Mouse (Mus musculus): ENCODE results near the gene Rph3a. TPM values are rescaled to one million over a fixed set of nuclear protein-coding genes. Genes with fewer than 3 reads are reported as not detected.
"Not testable (repeated sequence)": the region's sequence is repeated elsewhere in the genome, so short reads cannot be mapped to it uniquely, and the experiment has no call there.

Rph3a gene
- polyA plus RNA-seq, 1 experiment = not detected

GRCm38 (mm10) chr5:120937841-120938240 is 72.1 kb downstream of the Rph3a start:
- Histone ChIP-seq H3K4me1 (ENCODE audit: control insufficient read depth) (no peaks in the 10 kb centered on the region), H3K9me3 (ENCODE audit: control insufficient read depth, low read length) (no peaks in the 10 kb centered on the region), H3K36me3 (ENCODE audit: control insufficient read depth) (no peaks in the 10 kb centered on the region), H3K27me3 (ENCODE audit: control insufficient read depth) (no peaks in the 10 kb centered on the region), H3K4me3 (replicated peaks) (no peak overlapping the region)
- TF ChIP-seq TAL1 (IDR thresholded peaks at IDR 0.05; ENCODE audit: low read length) (no peak), GATA1 (IDR thresholded peaks at IDR 0.05; ENCODE audit: low read length) (no peak)

DNA sequence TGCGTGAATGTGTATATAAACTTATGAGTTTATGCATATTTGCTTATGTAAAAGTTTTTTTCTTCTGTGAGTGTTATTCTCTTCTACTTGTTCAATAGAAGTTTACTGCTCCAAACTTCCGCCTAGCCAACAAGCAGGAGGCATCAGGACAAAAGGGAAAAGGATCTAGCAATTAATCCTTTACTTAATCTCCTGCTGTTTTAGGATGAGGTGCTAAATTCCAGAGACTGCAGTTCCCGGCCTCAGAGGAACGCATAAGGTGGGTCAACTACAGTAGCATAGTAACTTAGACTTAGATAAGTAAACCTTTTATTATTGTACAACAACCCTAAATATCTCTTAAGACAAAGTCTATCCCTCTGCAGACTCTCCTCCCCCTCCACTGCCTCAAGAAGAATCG is 75.9 kb downstream of the Rph3a start:
- TF ChIP-seq TAL1 (IDR thresholded peaks at IDR 0.05; ENCODE audit: low read length) (no peak), GATA1 (IDR thresholded peaks at IDR 0.05; ENCODE audit: low read length) (no peak)
- Histone ChIP-seq H3K4me1 (ENCODE audit: control insufficient read depth) (no peaks in the 10 kb centered on the region), H3K27me3 (ENCODE audit: control insufficient read depth) (no peaks in the 10 kb centered on the region), H3K4me3 (replicated peaks) (no peak overlapping the region), H3K36me3 (ENCODE audit: control insufficient read depth) (no peaks in the 10 kb centered on the region), H3K9me3 (ENCODE audit: control insufficient read depth, low read length) (no peaks in the 10 kb centered on the region; the same call in 1 of the 2 replicates)

DNA sequence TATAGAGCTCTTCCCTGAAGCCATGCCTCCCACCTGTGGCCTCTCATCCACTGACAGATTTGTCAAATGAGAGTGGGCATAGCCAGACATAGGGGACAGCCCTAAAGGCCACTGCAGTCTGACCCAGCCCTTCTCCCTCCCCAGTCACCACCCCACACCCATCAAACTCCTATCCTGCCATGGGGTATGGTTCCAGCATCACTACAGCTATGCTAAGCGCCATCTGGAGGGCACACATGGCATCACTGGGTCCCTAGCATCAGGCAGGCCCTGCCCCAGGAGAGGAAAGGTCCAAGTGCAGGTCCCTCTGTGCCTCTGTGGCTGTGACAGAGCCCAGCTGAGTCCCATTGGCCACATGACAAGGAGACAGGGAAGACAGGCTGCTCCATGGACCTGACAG is 82.9 kb downstream of the Rph3a start:
- no peaks in the 10 kb centered on the region for H3K27me3 ChIP-seq (ENCODE audit: control insufficient read depth)
- no peak for TF ChIP-seq GATA1 (IDR thresholded peaks at IDR 0.05; ENCODE audit: low read length)
- no peaks in the 10 kb centered on the region for H3K36me3 ChIP-seq (ENCODE audit: control insufficient read depth)
- no peaks in the 10 kb centered on the region; the same call in 1 of the 2 replicates for H3K9me3 ChIP-seq (ENCODE audit: control insufficient read depth, low read length)
- no peaks in the 10 kb centered on the region for H3K4me1 ChIP-seq (ENCODE audit: control insufficient read depth)
- H3K4me3 ChIP-seq (replicated peaks) = no peak overlapping the region

- not testable (repeated sequence) for H3K4me3 ChIP-seq (replicated peaks); H3K4me1 ChIP-seq (ENCODE audit: control insufficient read depth); H3K27me3 ChIP-seq (ENCODE audit: control insufficient read depth); H3K9me3 ChIP-seq (ENCODE audit: control insufficient read depth, low read length); H3K36me3 ChIP-seq (ENCODE audit: control insufficient read depth)
These were observed 83.6 kb downstream of the Rph3a start for GRCm38 (mm10) chr5:120926311-120926710.

DNA sequence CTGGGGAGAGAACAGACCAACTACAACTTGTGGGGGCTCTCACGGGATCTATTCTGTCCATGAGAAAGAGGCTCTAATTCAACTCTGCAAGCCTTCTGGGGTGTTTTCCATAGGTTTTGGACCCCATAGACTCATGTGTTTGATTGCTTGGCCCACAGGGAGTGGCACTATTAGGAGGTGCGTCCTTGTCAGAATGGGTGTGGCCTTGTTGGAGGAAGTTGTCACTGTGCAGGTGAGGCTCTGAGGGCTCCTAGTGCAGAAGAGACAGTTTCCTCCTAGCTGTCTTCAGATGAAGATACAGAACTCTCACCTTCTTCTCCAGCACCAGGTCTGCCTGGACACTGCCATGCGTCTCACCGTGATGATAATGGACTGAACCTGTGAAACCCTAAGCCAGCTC is 85.4 kb downstream of the Rph3a start:
- not testable (repeated sequence) for H3K9me3 ChIP-seq (ENCODE audit: control insufficient read depth, low read length); H3K27me3 ChIP-seq (ENCODE audit: control insufficient read depth); H3K4me3 ChIP-seq (replicated peaks); H3K36me3 ChIP-seq (ENCODE audit: control insufficient read depth); H3K4me1 ChIP-seq (ENCODE audit: control insufficient read depth)

DNA sequence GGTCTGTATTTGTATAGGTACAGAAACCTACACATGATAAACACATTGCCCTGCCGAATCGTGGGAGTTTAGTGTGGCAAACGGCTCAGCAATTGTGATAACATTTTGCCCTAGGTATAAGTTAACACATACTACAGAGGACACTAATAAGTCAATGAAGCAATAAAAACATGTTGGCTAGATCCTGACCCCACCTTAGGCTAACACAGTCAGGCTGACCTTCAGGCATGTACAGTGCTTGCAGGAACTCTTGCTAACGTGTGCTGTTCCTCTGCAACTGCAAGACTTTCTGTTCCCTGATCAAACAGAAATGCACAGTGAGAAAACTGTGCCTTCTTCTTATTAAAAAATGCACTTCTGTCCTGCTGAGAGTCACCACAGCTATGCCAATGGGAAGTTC is 85.9 kb downstream of the Rph3a start:
- no peaks in the 10 kb centered on the region for H3K9me3 ChIP-seq (ENCODE audit: control insufficient read depth, low read length)
- no peaks in the 10 kb centered on the region for H3K27me3 ChIP-seq (ENCODE audit: control insufficient read depth)
- TF ChIP-seq GATA1 (IDR thresholded peaks at IDR 0.05; ENCODE audit: low read length) (no peak), TAL1 (IDR thresholded peaks at IDR 0.05; ENCODE audit: low read length) (no peak)

GRCm38 (mm10) chr5:120920296-120920695 is 89.6 kb downstream of the Rph3a start:
- H3K27me3 ChIP-seq (ENCODE audit: control insufficient read depth) = no peaks in the 10 kb centered on the region
- no peak overlapping the region for H3K4me3 ChIP-seq (replicated peaks)

More for the DNA sequence above, 85.9 kb downstream of the Rph3a start:
- Histone ChIP-seq H3K4me3 (replicated peaks) (no peak overlapping the region), H3K4me1 (ENCODE audit: control insufficient read depth) (no peaks in the 10 kb centered on the region), H3K36me3 (ENCODE audit: control insufficient read depth) (no peaks in the 10 kb centered on the region)

GRCm38 (mm10) chr5:120919156-120919935 is 90.5 kb downstream of the Rph3a start:
- not testable (repeated sequence) for H3K9me3 ChIP-seq (ENCODE audit: control insufficient read depth, low read length); H3K27me3 ChIP-seq (ENCODE audit: control insufficient read depth); H3K4me3 ChIP-seq (replicated peaks); H3K4me1 ChIP-seq (ENCODE audit: control insufficient read depth); H3K36me3 ChIP-seq (ENCODE audit: control insufficient read depth)

More at GRCm38 (mm10) chr5:120920296-120920695, 89.6 kb downstream of the Rph3a start:
- Histone ChIP-seq H3K36me3 (ENCODE audit: control insufficient read depth) (no peaks in the 10 kb centered on the region), H3K9me3 (ENCODE audit: control insufficient read depth, low read length) (no peaks in the 10 kb centered on the region), H3K4me1 (ENCODE audit: control insufficient read depth) (no peaks in the 10 kb centered on the region)
- TF ChIP-seq GATA1 (IDR thresholded peaks at IDR 0.05; ENCODE audit: low read length) (no peak), TAL1 (IDR thresholded peaks at IDR 0.05; ENCODE audit: low read length) (no peak)

GRCm38 (mm10) chr5:120914204-120914603 is 95.7 kb downstream of the Rph3a start, which contains the start of gene Oas1d:
Oas1d (plus strand) TSS chr5:120914536.
- not testable (repeated sequence) for H3K9me3 ChIP-seq (ENCODE audit: control insufficient read depth, low read length); H3K36me3 ChIP-seq (ENCODE audit: control insufficient read depth); H3K4me1 ChIP-seq (ENCODE audit: control insufficient read depth); H3K4me3 ChIP-seq (replicated peaks); H3K27me3 ChIP-seq (ENCODE audit: control insufficient read depth)

- Histone ChIP-seq H3K27me3 (ENCODE audit: control insufficient read depth) (no peaks in the 10 kb centered on the region), H3K4me1 (ENCODE audit: control insufficient read depth) (no peaks in the 10 kb centered on the region), H3K4me3 (replicated peaks) (no peak overlapping the region), H3K36me3 (ENCODE audit: control insufficient read depth) (no peaks in the 10 kb centered on the region), H3K9me3 (ENCODE audit: control insufficient read depth, low read length) (no peaks in the 10 kb centered on the region)
- TF ChIP-seq GATA1 (IDR thresholded peaks at IDR 0.05; ENCODE audit: low read length) (no peak), TAL1 (IDR thresholded peaks at IDR 0.05; ENCODE audit: low read length) (no peak)
These were observed 101.5 kb downstream of the Rph3a start for GRCm38 (mm10) chr5:120908196-120908920.

DNA sequence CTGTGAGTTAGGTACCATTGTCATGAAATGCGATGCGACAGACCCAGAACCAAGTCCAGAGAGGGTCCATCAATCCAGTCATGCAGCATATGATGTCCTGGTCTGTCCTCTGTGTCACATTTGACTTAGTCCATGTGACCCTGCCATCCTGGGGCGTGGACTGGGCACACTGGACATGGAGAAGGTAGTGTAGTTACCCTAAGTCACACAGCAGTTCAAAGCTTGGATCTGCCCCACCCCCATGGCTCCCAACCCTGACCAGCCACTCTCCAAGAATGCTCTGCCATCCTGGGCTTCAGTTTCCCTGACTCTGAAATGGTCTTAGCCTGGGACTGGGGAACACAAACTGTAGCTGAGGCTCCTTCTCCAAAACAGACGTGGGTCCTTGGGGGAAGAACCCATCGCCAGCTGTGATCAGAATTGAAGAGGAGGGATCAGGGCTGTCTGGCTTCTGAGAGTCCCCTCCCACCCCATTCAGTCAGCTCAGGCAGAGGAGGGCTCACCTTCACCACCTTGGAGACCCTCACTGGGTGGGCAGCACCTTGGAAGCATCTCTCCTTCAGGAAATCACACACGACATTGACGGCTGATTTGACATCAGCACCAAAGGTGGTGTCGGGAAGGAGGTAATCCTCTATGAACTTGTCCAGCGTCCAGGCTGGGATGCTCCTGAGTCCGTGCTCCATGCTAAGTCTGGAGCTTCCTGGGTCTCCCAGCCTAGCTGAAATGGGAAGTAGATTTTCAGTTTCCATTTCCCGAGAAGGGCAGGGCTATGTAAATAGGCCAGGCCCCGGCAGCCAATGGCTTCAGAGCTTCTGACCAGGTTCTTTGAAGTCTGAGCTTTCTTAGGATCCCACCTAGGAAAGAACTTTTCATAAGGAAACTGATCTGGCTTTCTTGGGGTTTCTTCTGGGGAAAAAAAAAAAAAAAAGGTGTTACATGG is 102.8 kb downstream of the Rph3a start, which contains the start of gene Oas1a:
TSS of gene Oas1a (minus strand) at position 731 of the 943 bp plus-strand sequence.
- not testable (repeated sequence) for H3K36me3 ChIP-seq (ENCODE audit: control insufficient read depth); H3K4me1 ChIP-seq (ENCODE audit: control insufficient read depth); H3K9me3 ChIP-seq (ENCODE audit: control insufficient read depth, low read length); H3K4me3 ChIP-seq (replicated peaks); H3K27me3 ChIP-seq (ENCODE audit: control insufficient read depth)

Measured in erythroblast, embryonic 14.5 days (primary cell).